Mouse (Mus musculus): ENCODE measurements around the gene Edem1.

Edem1 gene

GRCm38 (mm10) chr6:108817510-108817909 lies 10.9 kb upstream of the Edem1 start:
- no peak for TF ChIP-seq GATA4 (IDR thresholded peaks at IDR 0.05; ENCODE audit: insufficient replicate concordance, low read length)

GRCm38 (mm10) chr6:108824816-108825545 lies 3.5 kb upstream of the Edem1 start:
- no peak for TF ChIP-seq GATA4 (IDR thresholded peaks at IDR 0.05; ENCODE audit: insufficient replicate concordance, low read length)

GRCm38 (mm10) chr6:108826070-108826469 lies 2.4 kb upstream of the Edem1 start:
- TF ChIP-seq GATA4 (IDR thresholded peaks at IDR 0.05; ENCODE audit: insufficient replicate concordance, low read length): no peak

DNA sequence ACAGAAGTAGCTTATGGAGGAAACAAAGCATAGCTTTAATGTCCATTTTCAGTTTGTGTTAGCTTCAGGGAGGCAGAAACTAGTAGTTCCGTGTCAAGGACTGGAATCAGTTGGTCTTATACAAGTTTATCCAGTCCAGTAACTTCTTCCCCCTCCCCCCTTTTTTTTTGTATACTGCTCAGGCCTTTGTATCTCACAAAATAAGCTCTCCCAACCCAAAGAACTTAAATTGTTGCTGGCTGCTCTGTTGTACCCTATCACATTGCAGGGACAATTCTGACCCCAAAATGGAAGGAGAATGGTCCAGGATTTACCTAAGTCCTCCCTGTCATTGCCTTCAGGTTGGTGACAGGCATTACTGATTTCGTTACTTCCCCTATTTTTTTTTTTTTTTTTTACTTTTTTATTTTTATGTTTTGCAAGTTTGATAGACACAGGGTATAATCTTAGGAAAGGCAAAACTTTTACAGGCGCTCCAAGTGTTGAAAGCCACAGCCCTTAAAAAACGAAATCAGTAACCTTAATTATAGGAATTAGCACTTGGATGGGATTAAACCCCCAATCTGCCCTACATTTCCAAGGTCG lies 1.0 kb upstream of the Edem1 start:
- TF ChIP-seq GATA4 (IDR thresholded peaks at IDR 0.05; ENCODE audit: insufficient replicate concordance, low read length): no peak

DNA sequence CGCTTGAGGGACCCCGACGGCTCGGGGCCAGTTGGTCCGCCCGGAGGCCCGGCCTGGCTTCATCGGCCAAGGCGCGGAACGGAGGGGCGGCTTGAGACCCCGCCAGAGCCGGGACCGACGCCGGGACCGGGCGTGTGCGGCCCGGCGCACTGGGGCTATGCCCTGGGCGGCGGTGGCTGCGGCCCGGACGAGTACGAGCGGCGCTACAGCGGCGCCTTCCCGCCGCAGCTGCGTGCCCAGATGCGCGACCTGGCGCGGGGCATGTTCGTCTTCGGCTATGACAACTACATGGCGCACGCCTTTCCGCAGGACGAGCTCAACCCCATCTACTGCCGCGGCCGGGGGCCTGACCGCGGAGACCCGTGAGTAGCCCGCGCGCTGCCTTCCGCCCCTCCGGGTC lies 431 bp downstream of the Edem1 start:
- no peak for TF ChIP-seq GATA4 (IDR thresholded peaks at IDR 0.05; ENCODE audit: insufficient replicate concordance, low read length)

DNA sequence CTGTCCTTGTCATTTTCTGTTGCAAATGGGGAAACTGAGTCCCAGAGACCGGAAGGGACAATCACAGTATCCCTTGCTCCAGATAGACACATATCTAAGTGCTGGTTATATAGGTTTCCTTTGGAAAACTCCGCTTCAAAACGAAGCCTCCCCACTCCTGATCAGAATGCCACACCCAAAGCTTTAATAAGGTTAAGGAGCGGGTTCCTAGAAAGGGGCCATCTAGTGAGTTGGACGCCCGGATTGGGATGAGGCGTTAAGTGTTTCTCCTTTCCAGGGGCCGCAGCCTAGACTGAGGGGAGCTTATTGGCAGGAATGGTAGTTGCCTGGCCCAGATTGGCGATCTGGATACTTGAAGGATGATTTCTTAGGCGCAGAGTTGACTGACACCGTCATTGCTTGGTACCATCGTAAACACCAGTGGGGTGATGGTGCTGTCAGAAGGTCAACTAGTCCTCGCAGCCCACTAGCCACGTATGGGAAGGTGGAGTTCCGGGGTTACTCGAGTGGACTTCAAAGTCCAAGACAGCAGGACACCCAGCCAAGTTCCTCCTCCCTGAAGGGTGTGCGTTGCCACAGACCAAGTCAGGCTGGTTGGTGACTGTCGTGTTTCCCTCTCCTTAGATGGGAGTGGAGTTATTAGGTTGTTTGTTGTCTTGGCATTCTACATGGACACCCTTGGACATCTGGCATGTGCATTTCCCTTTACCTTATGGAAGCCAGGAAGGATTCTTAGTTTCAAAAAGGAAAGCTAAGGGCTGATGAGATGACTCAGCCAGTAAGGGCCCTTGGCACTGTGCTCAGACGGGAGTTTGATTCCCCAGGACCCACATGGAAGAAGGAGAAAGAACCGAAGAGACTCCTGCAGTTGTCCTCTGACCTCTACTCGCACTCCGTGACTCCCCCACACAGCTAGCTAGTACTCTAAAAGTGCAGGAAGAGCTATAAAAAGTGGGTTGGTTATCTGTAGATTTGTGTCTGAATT lies 1.2 kb downstream of the Edem1 start:
- TF ChIP-seq GATA4 (IDR thresholded peaks at IDR 0.05; ENCODE audit: insufficient replicate concordance, low read length): no peak

DNA sequence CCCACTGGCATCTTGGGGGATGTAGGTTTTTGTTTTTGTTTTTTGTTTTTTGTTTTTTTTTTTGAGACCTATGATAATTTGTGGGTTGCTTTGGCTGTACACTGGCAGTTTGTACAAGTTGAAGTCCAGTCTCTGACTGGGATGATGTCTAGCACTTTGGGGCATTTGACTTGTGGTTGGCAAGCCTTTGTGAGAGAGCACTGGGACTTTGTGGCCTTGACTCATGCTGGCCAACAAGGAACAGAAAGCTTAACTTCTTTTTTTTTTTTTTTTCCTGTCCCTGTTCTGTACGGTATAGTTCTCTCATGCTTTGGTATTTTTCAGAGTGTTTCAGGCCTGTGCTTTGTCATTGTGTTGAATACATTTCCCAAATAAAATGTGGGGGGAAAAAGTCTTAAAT lies 3.7 kb downstream of the Edem1 start:
- TF ChIP-seq GATA4 (IDR thresholded peaks at IDR 0.05; ENCODE audit: insufficient replicate concordance, low read length): no peak

DNA sequence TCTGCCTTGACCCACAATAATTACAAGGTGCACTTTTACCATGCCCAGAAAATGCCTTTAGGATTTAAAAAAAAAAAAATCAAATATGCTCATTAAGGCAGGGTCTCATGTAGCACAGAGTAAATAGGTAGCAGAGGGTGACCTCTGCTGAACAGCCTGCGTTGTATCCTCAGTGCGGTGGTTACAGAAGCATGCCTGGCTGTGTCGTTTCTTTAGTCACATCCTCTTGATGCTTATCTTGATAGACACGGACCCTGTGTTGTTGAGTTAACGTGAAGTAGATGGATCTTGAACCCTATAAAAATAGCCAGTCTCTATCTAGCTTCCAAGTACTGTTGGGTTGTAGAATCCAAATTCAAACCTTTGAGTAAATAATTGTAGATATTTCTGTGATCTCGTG lies 4.5 kb downstream of the Edem1 start:
- no peak for TF ChIP-seq GATA4 (IDR thresholded peaks at IDR 0.05; ENCODE audit: insufficient replicate concordance, low read length)

DNA sequence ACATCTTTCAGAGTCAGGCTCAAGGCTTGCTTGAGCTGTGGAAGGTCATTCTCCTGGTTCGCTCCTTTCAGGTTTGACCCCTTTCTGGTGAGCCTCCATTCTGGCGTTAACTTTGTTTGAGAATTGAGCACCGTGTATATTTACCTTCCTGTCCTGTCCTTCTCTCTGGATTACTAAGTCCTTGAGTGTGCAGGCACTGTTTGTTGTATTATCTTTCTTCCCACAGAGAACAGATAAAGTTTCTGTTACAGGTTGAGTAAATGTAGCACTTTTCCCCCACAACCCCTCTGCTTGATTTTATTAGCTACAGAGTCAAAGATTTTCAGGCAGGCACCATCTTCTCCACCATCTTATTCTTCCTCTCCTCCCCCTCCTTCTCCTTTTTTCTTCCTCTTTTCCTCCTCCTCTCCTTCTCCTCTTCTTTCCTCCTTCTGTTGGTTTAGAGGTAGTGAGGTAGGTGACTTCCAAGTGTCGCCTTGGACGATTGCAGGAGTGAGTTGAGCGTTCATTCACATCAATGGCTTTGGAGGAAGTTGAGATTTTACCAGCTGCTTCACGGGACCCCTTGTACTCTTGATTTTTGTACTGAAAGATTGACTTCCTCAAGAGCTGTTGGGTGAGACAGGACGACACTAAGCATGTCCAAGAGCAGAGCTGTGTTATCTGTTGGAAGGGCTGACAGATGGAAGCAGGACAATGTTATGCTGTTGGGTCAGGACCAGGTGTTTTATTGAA lies 5.7 kb downstream of the Edem1 start:
- TF ChIP-seq GATA4 (IDR thresholded peaks at IDR 0.05; ENCODE audit: insufficient replicate concordance, low read length): no peak

GRCm38 (mm10) chr6:108835765-108836691 lies 7.6 kb downstream of the Edem1 start:
- no peak for TF ChIP-seq GATA4 (IDR thresholded peaks at IDR 0.05; ENCODE audit: insufficient replicate concordance, low read length)

GRCm38 (mm10) chr6:108837081-108837480 lies 8.6 kb downstream of the Edem1 start:
- TF ChIP-seq GATA4 (IDR thresholded peaks at IDR 0.05; ENCODE audit: insufficient replicate concordance, low read length): no peak

GRCm38 (mm10) chr6:108837958-108838357 lies 9.5 kb downstream of the Edem1 start:
- TF ChIP-seq GATA4 (IDR thresholded peaks at IDR 0.05; ENCODE audit: insufficient replicate concordance, low read length): no peak

- TF ChIP-seq GATA4 (IDR thresholded peaks at IDR 0.05; ENCODE audit: insufficient replicate concordance, low read length): no peak
Measured at GRCm38 (mm10) chr6:108839432-108839831, 11.0 kb downstream of the Edem1 start.
